Comparison of ENCODE assay signal across 13 mouse cellular contexts in genomic region chr7:29046533-29046932, GRCm38 (mm10).
DNase-seq lines count a peak whose midpoint lies in the region; ATAC-seq lines count a peak whose summit lies in the region.
"Had no signal": no experiment of that assay in that cellular context is flagged by ENCODE, and none has a peak within 500 bp of the region (broad histone marks: within the 10 kb centered on the region; RNA-seq: fewer than 3 reads in every experiment).

No protein-coding gene starts in this region.

- no peak for DNase-seq in forebrain, embryonic 10.5 days (ENCODE audit: extremely low spot score, low spot score)
- no peak for DNase-seq in liver, embryonic 11.5 days (ENCODE audit: low spot score)
- DNase-seq in embryonic facial prominence, embryonic 10.5 days (ENCODE audit: low spot score) = peak; percentile 45
- no peak for DNase-seq in limb, embryonic 11.5 days (ENCODE audit: low spot score)
- DNase-seq in heart, adult 9 months (ENCODE audit: low spot score in 2 of 2) = no peak
- DNase-seq in right cerebral cortex, adult 18-20 months = no peak
- DNase-seq: adrenal gland, postnatal 25 days; gastrocnemius, postnatal 14 days; lung, adult 2 months had no signal

- peak overlapping the region; percentile 18; the same call in 1 of the 2 replicates for H3K4me3 ChIP-seq in forebrain, embryonic 10.5 days
- H3K4me3 ChIP-seq in forebrain, embryonic 15.5 days = no peak overlapping the region
- H3K4me3 ChIP-seq in liver, embryonic 12.5 days = no peak overlapping the region
- H3K4me3 ChIP-seq in liver, embryonic 11.5 days (ENCODE audit: low read depth, low read length) = no peak overlapping the region
- 0 out of 2 replicates have a peak overlapping the region, but pooled peaks have one; percentile 2 for H3K4me3 ChIP-seq in embryonic facial prominence, embryonic 10.5 days
- no peak overlapping the region for H3K4me3 ChIP-seq in limb, embryonic 11.5 days (ENCODE audit: low read depth, low read length)
- H3K4me3 ChIP-seq: heart, embryonic 15.5 days; intestine, embryonic 15.5 days had no signal

- H3K9me3 ChIP-seq in forebrain, embryonic 10.5 days = peaks cover 3% of the 10 kb centered on the region; the same call in 1 of the 2 replicates
- H3K9me3 ChIP-seq in forebrain, embryonic 15.5 days = no peaks in the 10 kb centered on the region
- no peaks in the 10 kb centered on the region for H3K9me3 ChIP-seq in liver, embryonic 12.5 days (replicated peaks)
- no peaks in the 10 kb centered on the region; the same call in 1 of the 2 replicates for H3K9me3 ChIP-seq in liver, embryonic 11.5 days (ENCODE audit: control insufficient read depth, low read length)
- H3K9me3 ChIP-seq in embryonic facial prominence, embryonic 10.5 days = peaks cover 7% of the 10 kb centered on the region; the same call in 1 of the 2 replicates
- H3K9me3 ChIP-seq in limb, embryonic 11.5 days (ENCODE audit: control insufficient read depth, low read length) = peaks cover 3% of the 10 kb centered on the region; the same call in 1 of the 2 replicates
- H3K9me3 ChIP-seq: heart, embryonic 15.5 days; intestine, embryonic 15.5 days had no signal

- ATAC-seq in forebrain, embryonic 15.5 days (replicated peaks) = no peak
- peak; percentile 35; the same call in 1 of the 2 replicates for ATAC-seq in liver, embryonic 12.5 days
- ATAC-seq in liver, embryonic 11.5 days (replicated peaks; ENCODE audit: low FRiP score) = no peak; the same call in 1 of the 2 replicates
- peak; percentile 64; the same call in 1 of the 2 replicates for ATAC-seq in limb, embryonic 11.5 days (ENCODE audit: insufficient number of reproducible peaks, low FRiP score, low TSS enrichment, low read depth)
- ATAC-seq: intestine, embryonic 15.5 days had no signal

- no peak overlapping the region for H3K9ac ChIP-seq in forebrain, embryonic 15.5 days (replicated peaks)
- no peak overlapping the region for H3K9ac ChIP-seq in liver, embryonic 12.5 days
- H3K9ac ChIP-seq in liver, embryonic 11.5 days (ENCODE audit: low read depth, low read length) = no peak overlapping the region
- H3K9ac ChIP-seq in limb, embryonic 11.5 days (ENCODE audit: low read length) = no peak overlapping the region
- H3K9ac ChIP-seq: heart, embryonic 15.5 days; intestine, embryonic 15.5 days had no signal

- no peak overlapping the region for H3K4me2 ChIP-seq in forebrain, embryonic 15.5 days (replicated peaks)
- H3K4me2 ChIP-seq in liver, embryonic 12.5 days = no peak overlapping the region
- no peak overlapping the region for H3K4me2 ChIP-seq in liver, embryonic 11.5 days
- H3K4me2 ChIP-seq in limb, embryonic 11.5 days (ENCODE audit: low read depth, severe bottlenecking) = 0 out of 2 replicates have a peak overlapping the region, but pooled peaks have one; percentile 10
- H3K4me2 ChIP-seq: heart, embryonic 15.5 days; intestine, embryonic 15.5 days had no signal

- peaks cover 36% of the 10 kb centered on the region for H3K4me1 ChIP-seq in forebrain, embryonic 10.5 days
- peaks cover 19% of the 10 kb centered on the region; the same call in 1 of the 2 replicates for H3K4me1 ChIP-seq in forebrain, embryonic 15.5 days
- peaks cover 26% of the 10 kb centered on the region for H3K4me1 ChIP-seq in liver, embryonic 12.5 days
- peaks cover 6% of the 10 kb centered on the region; the same call in 1 of the 2 replicates for H3K4me1 ChIP-seq in liver, embryonic 11.5 days (replicated peaks; ENCODE audit: control insufficient read depth, insufficient read depth, low read length)
- peaks cover 36% of the 10 kb centered on the region for H3K4me1 ChIP-seq in embryonic facial prominence, embryonic 10.5 days
- H3K4me1 ChIP-seq in limb, embryonic 11.5 days (ENCODE audit: control insufficient read depth, insufficient read depth, low read length) = 0 out of 2 replicates have a peak, but pooled peaks cover 2% of the 10 kb centered on the region

- 7% methylated on average over 12 of the region's 12 CpGs for WGBS in forebrain, embryonic 10.5 days
- 5% methylated on average over 12 of the region's 12 CpGs for WGBS in forebrain, embryonic 15.5 days
- WGBS in liver, embryonic 12.5 days (ENCODE audit: insufficient replicate concordance) = 8% methylated on average over 12 of the region's 12 CpGs
- WGBS in liver, embryonic 11.5 days = 8% methylated on average over 12 of the region's 12 CpGs
- 6% methylated on average over 12 of the region's 12 CpGs for WGBS in embryonic facial prominence, embryonic 10.5 days
- 4% methylated on average over 12 of the region's 12 CpGs for WGBS in limb, embryonic 11.5 days

- H3K36me3 ChIP-seq in forebrain, embryonic 10.5 days (replicated peaks) = 0 out of 2 replicates have a peak, but pooled peaks cover 3% of the 10 kb centered on the region
- H3K36me3 ChIP-seq in forebrain, embryonic 15.5 days = no peaks in the 10 kb centered on the region
- peaks cover 7% of the 10 kb centered on the region; the same call in 1 of the 2 replicates for H3K36me3 ChIP-seq in liver, embryonic 12.5 days
- no peaks in the 10 kb centered on the region for H3K36me3 ChIP-seq in liver, embryonic 11.5 days (ENCODE audit: control insufficient read depth, insufficient read depth, low read length)
- peaks cover 4% of the 10 kb centered on the region for H3K36me3 ChIP-seq in embryonic facial prominence, embryonic 10.5 days (replicated peaks)
- H3K36me3 ChIP-seq in limb, embryonic 11.5 days (ENCODE audit: control insufficient read depth, insufficient read depth, low read length) = peaks cover 3% of the 10 kb centered on the region; the same call in 1 of the 2 replicates
- H3K36me3 ChIP-seq: heart, embryonic 15.5 days; intestine, embryonic 15.5 days had no signal

- peaks cover 18% of the 10 kb centered on the region; the same call in 1 of the 2 replicates for H3K27me3 ChIP-seq in forebrain, embryonic 10.5 days (ENCODE audit: poor library complexity, severe bottlenecking)
- H3K27me3 ChIP-seq in forebrain, embryonic 15.5 days = no peaks in the 10 kb centered on the region
- H3K27me3 ChIP-seq in liver, embryonic 12.5 days (replicated peaks) = peaks cover 12% of the 10 kb centered on the region
- no peaks in the 10 kb centered on the region; the same call in 1 of the 2 replicates for H3K27me3 ChIP-seq in liver, embryonic 11.5 days (replicated peaks; ENCODE audit: control insufficient read depth, insufficient read depth, low read length)
- H3K27me3 ChIP-seq in embryonic facial prominence, embryonic 10.5 days (replicated peaks; ENCODE audit: low read depth, poor library complexity, severe bottlenecking) = peaks cover 17% of the 10 kb centered on the region; the same call in 1 of the 2 replicates
- H3K27me3 ChIP-seq in limb, embryonic 11.5 days (ENCODE audit: control insufficient read depth, insufficient read depth, low read length) = no peaks in the 10 kb centered on the region

- no peak overlapping the region for H3K27ac ChIP-seq in forebrain, embryonic 10.5 days
- no peak overlapping the region for H3K27ac ChIP-seq in forebrain, embryonic 15.5 days (replicated peaks)
- H3K27ac ChIP-seq in liver, embryonic 12.5 days = no peak overlapping the region
- no peak overlapping the region for H3K27ac ChIP-seq in liver, embryonic 11.5 days (ENCODE audit: low read depth, low read length)
- H3K27ac ChIP-seq in embryonic facial prominence, embryonic 10.5 days (replicated peaks) = no peak overlapping the region
- no peak overlapping the region for H3K27ac ChIP-seq in limb, embryonic 11.5 days (replicated peaks; ENCODE audit: low read depth, low read length)
- H3K27ac ChIP-seq: heart, embryonic 15.5 days; intestine, embryonic 15.5 days had no signal

Comparison
In these comparisons a context has a peak if more than half of its experiments do, and no peak if none do; other contexts are left out.
1. H3K4me3 ChIP-seq: peak in forebrain, embryonic 10.5 days (single experiment) and embryonic facial prominence, embryonic 10.5 days (single experiment); none in forebrain, embryonic 15.5 days (single experiment), liver, embryonic 12.5 days (single experiment), liver, embryonic 11.5 days (single experiment) and limb, embryonic 11.5 days (single experiment).
2. ATAC-seq: peak in liver, embryonic 12.5 days (single experiment) and limb, embryonic 11.5 days (single experiment); none in forebrain, embryonic 15.5 days (single experiment) and liver, embryonic 11.5 days (single experiment).